Mouse (Mus musculus) right cerebral cortex, postnatal 25 days (tissue): ENCODE data around the gene Fgd3.

ENCODE experiments used
- DNase-seq: peaks from one replicate; pipeline ENCODE4 v3.0.0; 2022

The Fgd3 gene

GRCm38 (mm10) chr13:49300771-49301170 is 19.3 kb downstream of the Fgd3 start:
- DNase-seq = no peak

GRCm38 (mm10) chr13:49298514-49299381 is 21.4 kb downstream of the Fgd3 start:
- DNase-seq = no peak

DNA sequence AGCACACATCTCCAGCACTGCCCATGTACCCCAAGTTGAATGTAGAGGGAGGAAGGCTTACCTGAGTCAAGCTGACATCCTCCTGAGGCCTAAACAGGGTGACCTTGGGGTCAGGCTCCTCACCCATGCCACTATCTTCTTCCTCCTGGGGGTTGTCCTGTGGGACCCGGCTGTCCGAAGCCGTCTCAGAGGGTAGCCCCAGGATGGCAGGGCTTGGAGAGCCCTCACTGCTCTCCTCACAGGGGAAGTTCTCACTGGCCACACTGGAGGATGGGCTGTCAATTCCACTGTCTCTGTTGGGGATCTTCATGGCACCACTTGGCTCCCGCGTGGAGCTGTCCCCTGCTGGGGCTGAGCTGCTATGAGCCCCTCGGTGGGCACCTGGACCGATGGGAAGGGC is 23.8 kb downstream of the Fgd3 start:
- DNase-seq = no peak

GRCm38 (mm10) chr13:49294108-49294507 is 26.0 kb downstream of the Fgd3 start:
- no peak for DNase-seq

- no peak for DNase-seq
These were observed 28.2 kb downstream of the Fgd3 start for GRCm38 (mm10) chr13:49291949-49292348.

GRCm38 (mm10) chr13:49291398-49291797 is 28.7 kb downstream of the Fgd3 start:
- no peak for DNase-seq

GRCm38 (mm10) chr13:49287224-49287623 is 32.9 kb downstream of the Fgd3 start:
- no peak for DNase-seq

- DNase-seq = no peak
These were observed 33.4 kb downstream of the Fgd3 start for GRCm38 (mm10) chr13:49286750-49287149.

DNA sequence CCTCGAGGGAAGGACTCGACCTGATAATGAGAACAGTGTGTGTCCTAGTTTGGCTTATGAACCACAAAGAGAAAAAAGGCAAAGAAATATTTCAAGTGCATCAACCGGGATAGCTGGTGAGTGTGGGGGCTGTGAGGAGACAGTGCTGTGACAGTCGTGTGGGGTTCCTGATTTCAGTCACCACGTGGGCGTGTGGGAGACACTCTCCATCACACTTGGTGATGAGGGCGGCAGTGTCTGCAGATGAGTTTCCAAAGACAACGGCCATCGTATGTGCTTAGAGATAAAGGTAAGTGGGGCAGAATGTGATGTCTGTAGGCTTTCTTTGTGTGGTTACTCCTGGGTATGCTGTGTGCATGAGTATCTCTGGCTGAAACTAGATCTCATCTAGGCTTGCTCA is 36.4 kb downstream of the Fgd3 start:
- DNase-seq = no peak

GRCm38 (mm10) chr13:49282168-49282567 is 37.9 kb downstream of the Fgd3 start:
- DNase-seq = no peak

GRCm38 (mm10) chr13:49271831-49272765 is 48.0 kb downstream of the Fgd3 start:
- peak; percentile 26 for DNase-seq

DNA sequence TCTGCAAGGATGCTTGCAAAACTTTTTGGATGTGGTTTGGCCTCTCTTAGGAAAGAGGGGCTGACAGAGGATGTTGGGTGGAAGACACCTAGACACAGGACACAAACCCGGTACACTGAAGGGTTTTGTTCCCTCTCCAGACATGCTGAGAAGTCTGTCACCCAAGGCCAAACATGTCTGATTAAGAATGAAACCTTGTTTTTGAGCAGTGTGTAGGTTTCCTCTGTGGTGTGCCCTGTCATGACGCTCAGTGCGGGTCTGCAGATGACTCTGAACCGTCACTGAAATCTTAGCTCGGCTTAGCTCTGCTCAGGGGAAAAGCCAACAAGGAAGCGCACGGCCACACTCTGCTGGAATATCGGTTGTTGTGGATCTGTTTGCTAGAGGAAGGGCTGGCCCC is 49.6 kb downstream of the Fgd3 start:
- no peak for DNase-seq

- no peak for DNase-seq
These were observed 52.5 kb downstream of the Fgd3 start for GRCm38 (mm10) chr13:49267645-49268044.

GRCm38 (mm10) chr13:49260036-49260722 is 59.9 kb downstream of the Fgd3 start:
- no peak for DNase-seq

DNA sequence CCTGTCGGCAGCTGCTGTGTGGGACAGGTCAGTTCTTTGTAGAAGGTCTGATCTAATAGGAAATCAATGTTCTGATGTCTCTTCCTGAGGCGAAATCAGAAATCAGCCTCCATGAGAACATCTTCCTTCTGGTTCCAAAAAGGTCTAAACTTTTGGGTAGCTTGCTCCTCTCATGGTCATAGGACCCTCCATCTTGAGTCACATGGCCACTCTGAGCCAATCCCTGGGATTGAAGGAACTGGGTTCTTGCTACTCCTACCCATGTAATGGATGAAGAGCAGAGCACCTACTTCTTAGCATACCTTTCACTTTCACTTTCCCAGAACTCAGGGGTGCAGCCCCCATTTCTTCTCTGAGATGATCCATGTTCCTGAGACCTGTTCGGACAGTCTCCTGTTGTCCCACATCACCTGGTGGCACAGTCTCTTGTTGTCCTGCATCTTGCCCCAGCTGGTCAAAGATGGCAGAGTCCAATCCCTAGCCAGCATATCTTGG is 62.2 kb downstream of the Fgd3 start:
- no peak for DNase-seq

- peak; percentile 53 for DNase-seq
These were observed 67.4 kb downstream of the Fgd3 start for GRCm38 (mm10) chr13:49252746-49253145.

GRCm38 (mm10) chr13:49252113-49252512 is 68.0 kb downstream of the Fgd3 start:
- no peak for DNase-seq

DNA sequence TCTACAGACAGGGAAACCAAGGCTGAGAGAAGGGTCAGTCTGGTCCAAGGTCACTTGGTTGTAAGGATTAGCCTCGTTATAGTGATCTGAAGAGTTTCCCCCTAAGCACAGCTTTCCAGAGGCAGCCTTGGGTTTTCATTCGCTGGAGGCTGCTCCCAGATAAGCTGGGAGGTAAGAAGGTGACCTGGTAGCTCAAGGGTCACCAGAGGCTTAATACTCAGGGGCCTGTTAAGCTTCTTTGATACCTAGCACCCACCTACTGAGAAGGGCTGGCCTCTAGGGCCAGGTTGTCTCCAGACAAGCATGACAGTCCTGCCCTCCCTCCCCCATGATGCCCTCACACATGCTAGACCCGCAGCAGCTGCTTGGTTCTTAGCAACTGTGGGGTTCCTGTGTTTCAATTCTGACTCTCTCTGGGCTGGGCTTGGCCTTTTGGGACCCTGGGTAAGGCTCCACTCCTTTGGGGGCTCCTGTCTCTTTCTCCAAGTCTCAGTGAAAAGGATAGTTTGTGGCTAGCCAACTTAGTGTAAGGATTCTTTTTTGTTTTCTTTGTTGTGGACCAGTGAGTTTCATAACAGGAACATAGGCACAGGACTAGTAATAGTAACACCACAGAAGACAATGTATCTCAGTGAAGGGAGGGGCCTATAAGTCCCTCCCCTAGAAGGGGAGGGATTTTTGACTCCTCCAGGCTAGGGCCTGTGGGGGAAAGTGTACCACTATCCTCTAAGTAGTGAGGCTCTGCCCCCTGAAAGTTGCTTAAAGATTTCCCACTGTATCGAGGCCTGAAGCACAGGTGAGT is 69.2 kb downstream of the Fgd3 start:
- DNase-seq = no peak

GRCm38 (mm10) chr13:49249634-49250033 is 70.5 kb downstream of the Fgd3 start:
- no peak for DNase-seq

- no peak for DNase-seq
These were observed 71.2 kb downstream of the Fgd3 start for GRCm38 (mm10) chr13:49248923-49249322.

DNA sequence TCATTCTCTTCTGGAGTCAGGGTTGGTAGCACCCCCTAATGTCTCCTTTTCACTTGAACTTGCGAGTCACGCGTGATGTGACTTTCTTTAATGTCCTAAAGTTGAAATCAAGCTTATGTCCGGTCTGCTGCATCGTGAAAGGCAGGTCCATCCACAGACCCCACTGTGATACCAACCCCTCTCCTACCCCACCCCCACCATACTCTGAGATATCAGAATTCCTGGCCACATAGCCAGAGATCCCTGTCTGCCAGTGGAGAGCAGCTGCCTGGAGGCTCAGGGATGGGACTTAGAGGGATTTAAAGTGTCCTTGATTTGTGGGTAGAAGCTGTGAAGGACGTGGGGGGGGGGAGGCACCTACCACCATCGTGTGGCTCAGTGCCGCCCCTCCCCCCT is 71.6 kb downstream of the Fgd3 start, which contains the start of gene Susd3:
Susd3 (minus strand) TSS at position 240 of the 396 bp plus-strand sequence.
- DNase-seq = no peak
